Mouse (Mus musculus) kidney, adult 2 months (tissue): ENCODE measurements around the gene Arl5b. TPM values are rescaled to one million over a fixed set of nuclear protein-coding genes. Genes with fewer than 3 reads are reported as not detected.

Source experiments
- DNase-seq: peaks from one replicate; pipeline ENCODE4 v3.0.0; 2021
- H3K27ac ChIP-seq: fragments of 200-500 bp; 2 replicates; pipeline ENCODE4 v1.5.1; 2012; ENCODE audit warnings: low read depth, low read length, control low read depth, inconsistent platforms; ENCODE audit not compliant: insufficient read depth
- H3K27me3 ChIP-seq: fragments of 200-500 bp; replicated peaks from 2 replicates; pipeline ENCODE4 v1.6.1; 2012; ENCODE audit warnings: mild to moderate bottlenecking, moderate library complexity, low read length, inconsistent platforms; ENCODE audit not compliant: control insufficient read depth, insufficient read depth
- H3K36me3 ChIP-seq: fragments of 200-500 bp; 2 replicates; pipeline ENCODE4 v1.6.1; 2012; ENCODE audit warnings: mild to moderate bottlenecking, moderate library complexity, low read length, inconsistent platforms; ENCODE audit not compliant: control insufficient read depth, insufficient read depth
- H3K4me1 ChIP-seq: fragments of 200-500 bp; 2 replicates; pipeline ENCODE4 v1.6.1; 2011; ENCODE audit warnings: low read length; ENCODE audit not compliant: control insufficient read depth, insufficient read depth
- H3K4me3 ChIP-seq: fragments of 200-500 bp; 2 replicates; pipeline ENCODE4 v1.5.1; 2011; ENCODE audit warnings: mild to moderate bottlenecking, low read depth, low read length, control low read depth; ENCODE audit not compliant: insufficient read depth
- CTCF ChIP-seq: fragments of 200-500 bp; conservative IDR thresholded peaks from 2 replicates; pipeline ENCODE4 v1.5.1; 2011; ENCODE audit warnings: low read depth, mild to moderate bottlenecking, control low read depth, low read length, moderate library complexity, mixed read lengths; ENCODE audit not compliant: insufficient read depth, insufficient read length
- POLR2A ChIP-seq: fragments of 200-500 bp; IDR thresholded peaks from one replicate; pipeline ENCODE4 v1.6.1; 2011; ENCODE audit warnings: low read depth, low read length, control low read depth
- WGBS: fragments of 180-500 bp; shearing (Covaris S2); methylation state at CpG from one replicate; pipeline ENCODE4 v1.1.7; 2018; 5-methylcytosine and 5-hydroxymethylcytosine counted together
- polyA plus RNA-seq: library from polyadenylated mRNA; depleted of rRNA; stranded (reverse); fragments of >200 nt; gene quantifications from 2 replicates; pipeline ENCODE4 v1.2.3, GENCODE M21; 2012

Arl5b gene
- polyA plus RNA-seq, 1 experiment = 5.8 TPM

GRCm38 (mm10) chr2:15064380-15065269 lies 15.4 kb downstream of the Arl5b start:
- no peak overlapping the region for H3K4me3 ChIP-seq
- DNase-seq = peak; percentile 73
- 70% methylated on average over 7 of the region's 7 CpGs for WGBS
- H3K36me3 ChIP-seq = no peaks in the 10 kb centered on the region; the same call in 1 of the 2 replicates
- H3K4me1 ChIP-seq = peaks cover 11% of the 10 kb centered on the region
- H3K27me3 ChIP-seq = no peaks in the 10 kb centered on the region
- TF ChIP-seq CTCF = no peak
- TF ChIP-seq POLR2A = no peak
- H3K27ac ChIP-seq = peak overlapping the region; percentile 50

GRCm38 (mm10) chr2:15065447-15065846 lies 16.3 kb downstream of the Arl5b start:
- no peak for DNase-seq
- H3K27ac ChIP-seq = no peak overlapping the region
- H3K4me1 ChIP-seq = peaks cover 11% of the 10 kb centered on the region
- no peaks in the 10 kb centered on the region; the same call in 1 of the 2 replicates for H3K36me3 ChIP-seq
- TF ChIP-seq CTCF = no peak
- TF ChIP-seq POLR2A = no peak
- WGBS = 69% methylated on average over 2 of the region's 2 CpGs
- no peak overlapping the region for H3K4me3 ChIP-seq
- no peaks in the 10 kb centered on the region for H3K27me3 ChIP-seq

- 82% methylated on average over 5 of the region's 5 CpGs for WGBS
- Histone ChIP-seq H3K36me3 (peaks cover 3% of the 10 kb centered on the region; the same call in 1 of the 2 replicates), H3K27ac (no peak overlapping the region), H3K27me3 (no peaks in the 10 kb centered on the region), H3K4me1 (peaks cover 11% of the 10 kb centered on the region), H3K4me3 (no peak overlapping the region)
- TF ChIP-seq POLR2A (no peak), CTCF (no peak)
- DNase-seq = no peak
Measured at GRCm38 (mm10) chr2:15067091-15067490, 17.9 kb downstream of the Arl5b start.

- no peaks in the 10 kb centered on the region for H3K4me1 ChIP-seq
- H3K36me3 ChIP-seq = peaks cover 2% of the 10 kb centered on the region
- no peaks in the 10 kb centered on the region for H3K27me3 ChIP-seq
- 99% methylated on average over 2 of the region's 2 CpGs for WGBS
- TF ChIP-seq CTCF (no peak), POLR2A (no peak)
- no peak overlapping the region for H3K27ac ChIP-seq
- DNase-seq = no peak
- H3K4me3 ChIP-seq = no peak overlapping the region
Measured at GRCm38 (mm10) chr2:15083702-15084101, 34.5 kb downstream of the Arl5b start.

GRCm38 (mm10) chr2:15087308-15087707 lies 38.1 kb downstream of the Arl5b start:
- Histone ChIP-seq H3K4me3 (no peak overlapping the region), H3K4me1 (no peaks in the 10 kb centered on the region), H3K36me3 (no peaks in the 10 kb centered on the region), H3K27me3 (no peaks in the 10 kb centered on the region), H3K27ac (no peak overlapping the region)
- 79% methylated on average over 1 of the region's 1 CpGs for WGBS
- DNase-seq = no peak
- TF ChIP-seq POLR2A = no peak
- TF ChIP-seq CTCF = no peak

- Histone ChIP-seq H3K36me3 (no peaks in the 10 kb centered on the region), H3K27ac (no peak overlapping the region), H3K4me3 (no peak overlapping the region), H3K27me3 (no peaks in the 10 kb centered on the region), H3K4me1 (no peaks in the 10 kb centered on the region)
- no peak for TF ChIP-seq CTCF
- no peak for TF ChIP-seq POLR2A
- peak; percentile 5 for DNase-seq
- 46% methylated on average over 3 of the region's 3 CpGs for WGBS
Measured at GRCm38 (mm10) chr2:15096514-15097090, 47.4 kb downstream of the Arl5b start.

- Histone ChIP-seq H3K4me3 (no peak overlapping the region), H3K36me3 (no peaks in the 10 kb centered on the region), H3K4me1 (no peaks in the 10 kb centered on the region), H3K27me3 (no peaks in the 10 kb centered on the region), H3K27ac (no peak overlapping the region)
- 29% methylated on average over 1 of the region's 1 CpGs for WGBS
- TF ChIP-seq CTCF (no peak), POLR2A (no peak)
- no peak for DNase-seq
Measured at GRCm38 (mm10) chr2:15104386-15104785, 55.2 kb downstream of the Arl5b start.
